Mouse (Mus musculus) c-Kit-negative CD71-positive TER-119-positive erythroid progenitor cells, embryonic 14.5 days (primary cell): ENCODE measurements around the gene Thap8.

Experiments
- DNase-seq: peaks from one replicate; pipeline ENCODE4 v3.0.0-alpha.2; 2013; ENCODE audit warnings: low read depth, low spot score

Gene Thap8

DNA sequence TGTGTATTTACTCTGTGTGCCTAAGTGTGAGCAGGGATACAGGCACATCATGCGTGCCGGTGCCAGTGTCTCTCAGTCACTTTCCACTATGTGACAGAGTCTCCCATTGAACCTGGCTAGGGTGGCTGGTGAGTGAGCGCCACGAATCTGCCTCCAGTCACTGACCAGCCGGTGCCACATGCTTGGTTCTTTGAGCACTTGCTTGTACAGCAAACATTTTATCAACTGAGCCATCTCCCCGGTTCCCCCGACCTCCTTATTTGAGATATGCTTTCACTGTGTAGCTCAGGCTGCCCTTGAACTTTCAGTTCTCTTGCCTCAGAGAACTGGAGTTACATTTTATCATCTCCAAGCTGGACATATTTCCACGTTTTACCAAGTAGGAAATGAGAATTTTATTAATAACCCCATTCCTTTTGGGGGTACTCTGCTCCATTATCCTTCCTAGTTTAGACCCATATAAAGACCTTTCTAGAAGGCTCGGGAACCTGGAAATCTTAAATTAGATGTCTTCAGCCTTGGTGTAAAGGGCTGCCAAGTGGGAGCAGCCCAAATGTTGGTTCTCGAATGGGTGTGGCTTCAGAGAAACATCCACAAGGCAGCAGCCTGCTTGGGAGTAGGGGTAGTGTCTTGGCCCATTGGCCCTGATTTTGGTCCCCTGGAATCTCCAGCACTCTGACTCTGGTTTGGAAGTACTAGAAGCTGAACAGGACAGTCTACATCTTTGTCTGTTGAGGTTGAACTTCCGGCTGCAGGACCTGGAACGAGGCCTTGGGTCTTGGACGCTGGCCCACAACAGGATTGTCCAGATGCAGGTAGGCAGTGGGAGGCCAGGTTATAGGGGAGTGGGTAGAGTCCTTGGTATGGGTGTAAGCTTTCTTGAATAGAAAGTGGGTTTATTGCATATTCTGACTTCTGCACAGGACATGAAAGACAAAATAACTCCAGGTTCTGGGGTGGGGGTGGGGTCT is 36.0 kb downstream of the Thap8 start:
- DNase-seq: no peak

DNA sequence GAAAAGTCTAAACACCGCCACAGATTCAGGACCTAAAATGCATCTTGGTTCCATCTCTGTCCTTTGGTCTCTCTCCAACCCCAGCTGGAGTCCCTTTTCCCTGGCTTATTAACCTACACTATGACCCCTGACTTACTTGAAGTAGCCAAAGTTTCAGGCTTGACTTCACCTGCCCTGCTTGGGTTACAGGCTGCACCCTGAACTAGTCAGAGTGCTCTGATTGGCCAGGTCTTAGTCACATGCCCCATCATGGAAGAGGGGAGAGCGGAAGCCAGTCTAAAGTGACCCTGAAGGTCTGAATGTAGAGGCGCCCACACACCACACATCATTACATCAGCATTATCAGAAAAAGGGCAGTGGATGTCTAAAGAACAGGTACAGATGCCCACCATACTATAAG is 38.2 kb downstream of the Thap8 start:
- no peak for DNase-seq

GRCm38 (mm10) chr7:30320946-30321345 is 41.1 kb downstream of the Thap8 start:
- no peak for DNase-seq

- peak; percentile 52 for DNase-seq
These were observed 41.8 kb downstream of the Thap8 start, which contains the start of gene E130208F15Rik for GRCm38 (mm10) chr7:30321539-30322284. Gene E130208F15Rik, plus strand, starts transcription at chr7:30321740.

DNA sequence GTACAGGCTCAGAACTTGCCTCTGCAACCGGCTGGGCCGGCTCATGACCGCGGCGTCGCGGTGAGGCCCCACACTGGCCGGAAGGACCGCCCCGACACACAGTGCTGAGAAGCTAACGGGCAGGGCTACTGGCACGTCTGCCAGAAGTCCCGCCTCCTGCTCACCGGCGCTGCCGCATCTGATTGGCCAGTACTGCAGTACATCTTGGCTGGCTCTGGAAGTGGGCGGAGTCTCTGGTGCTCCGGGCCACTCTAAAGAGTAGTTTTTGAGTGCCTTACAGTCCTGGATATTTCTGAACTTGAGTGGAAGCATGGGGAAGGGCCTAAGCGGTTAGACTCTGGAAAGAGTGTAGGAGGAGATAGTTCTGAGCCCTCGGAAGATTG is 42.4 kb downstream of the Thap8 start:
- peak; percentile 93 for DNase-seq

- DNase-seq: no peak
These were observed 43.0 kb downstream of the Thap8 start for GRCm38 (mm10) chr7:30322865-30323264.

GRCm38 (mm10) chr7:30323795-30324194 is 43.9 kb downstream of the Thap8 start, which contains the start of gene Sdhaf1:
Gene Sdhaf1, minus strand, starts transcription at chr7:30323895.
- DNase-seq: no peak

DNA sequence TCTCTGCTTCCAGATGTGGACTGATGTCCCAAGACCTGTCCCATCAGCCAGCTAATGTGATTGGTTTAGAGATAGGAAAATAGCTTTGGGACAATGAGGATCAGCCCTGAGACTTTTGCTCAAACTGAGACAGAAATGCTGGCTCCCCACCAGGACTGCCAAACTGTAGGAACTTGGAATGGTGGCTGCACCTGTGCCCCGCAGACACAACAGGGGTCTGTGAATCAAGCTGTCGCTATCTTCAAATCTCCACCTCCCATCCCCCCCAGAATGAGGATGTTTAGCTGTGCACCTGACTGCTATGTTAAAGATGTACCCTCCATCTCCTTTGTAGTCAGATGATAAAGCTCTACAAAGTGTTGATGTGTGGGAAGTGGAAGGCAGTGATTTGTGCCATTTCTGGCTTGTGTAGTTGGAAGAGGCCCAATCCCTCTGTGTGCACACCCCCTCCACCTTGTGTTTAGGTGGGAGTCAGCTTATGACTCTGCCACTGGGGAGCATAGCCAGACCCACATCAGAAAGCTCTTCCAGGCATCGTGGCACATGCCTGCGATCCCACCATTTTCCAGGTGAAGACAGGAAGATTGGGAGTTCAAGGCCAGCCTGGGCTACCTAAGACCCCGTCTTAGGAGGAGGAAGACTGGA is 44.5 kb downstream of the Thap8 start:
- no peak for DNase-seq

DNA sequence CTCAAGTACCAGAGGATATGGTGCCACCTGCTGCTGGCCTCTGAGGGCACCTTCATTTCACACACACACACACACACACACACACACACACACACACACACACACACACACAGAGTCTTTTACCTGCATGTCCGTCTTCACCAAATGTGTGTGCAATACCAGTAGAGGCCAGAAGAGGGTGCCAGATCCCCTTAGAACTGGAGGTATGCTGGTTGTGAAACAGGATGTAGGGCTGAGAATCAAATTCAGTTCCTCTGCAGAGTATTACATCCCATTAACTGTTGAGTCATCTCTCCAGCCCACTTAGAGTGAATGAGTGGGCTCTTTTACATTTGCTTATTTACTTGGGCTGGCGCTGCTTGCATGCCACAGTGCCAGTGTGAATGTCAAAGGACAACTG is 45.5 kb downstream of the Thap8 start:
- peak; percentile 54 for DNase-seq

DNA sequence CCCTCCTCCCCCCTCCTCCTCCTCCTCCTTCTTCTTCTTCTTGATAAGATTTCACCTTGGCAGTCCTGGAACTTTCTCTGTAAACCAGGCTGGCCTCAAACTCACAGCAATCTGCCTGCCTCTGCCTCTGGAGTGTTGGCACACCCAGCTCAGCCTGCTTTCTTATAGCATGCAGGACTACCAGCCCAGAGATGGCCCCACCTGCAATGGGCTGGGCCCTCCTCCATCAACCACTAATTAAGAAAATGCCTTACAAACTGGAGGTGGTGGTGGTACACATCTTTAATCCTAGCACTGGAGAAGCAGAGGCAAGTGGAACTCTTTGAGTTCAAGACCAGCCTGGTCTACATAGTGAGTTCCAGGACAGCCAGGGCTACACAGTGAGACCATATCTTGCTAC is 46.5 kb downstream of the Thap8 start:
- no peak for DNase-seq

DNA sequence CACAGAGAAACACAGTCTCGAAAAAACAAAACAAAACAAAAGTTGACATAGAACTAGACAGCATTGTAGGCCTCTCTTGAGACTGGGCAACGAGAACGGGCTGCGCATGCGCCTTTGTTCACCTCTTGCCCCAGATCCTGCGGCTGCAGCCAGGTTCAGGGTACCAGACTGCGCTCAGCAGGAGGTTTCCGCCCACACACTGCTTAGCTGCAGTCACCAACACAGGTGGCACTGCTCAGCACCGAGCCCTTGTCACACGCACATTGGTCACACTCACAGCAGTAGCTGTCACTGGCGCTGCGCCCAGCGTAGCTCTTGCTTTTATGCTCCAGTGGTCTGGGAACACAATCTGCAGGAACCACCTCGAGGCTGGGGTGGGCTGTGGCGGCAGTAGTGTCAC is 47.2 kb downstream of the Thap8 start:
- DNase-seq: no peak

DNA sequence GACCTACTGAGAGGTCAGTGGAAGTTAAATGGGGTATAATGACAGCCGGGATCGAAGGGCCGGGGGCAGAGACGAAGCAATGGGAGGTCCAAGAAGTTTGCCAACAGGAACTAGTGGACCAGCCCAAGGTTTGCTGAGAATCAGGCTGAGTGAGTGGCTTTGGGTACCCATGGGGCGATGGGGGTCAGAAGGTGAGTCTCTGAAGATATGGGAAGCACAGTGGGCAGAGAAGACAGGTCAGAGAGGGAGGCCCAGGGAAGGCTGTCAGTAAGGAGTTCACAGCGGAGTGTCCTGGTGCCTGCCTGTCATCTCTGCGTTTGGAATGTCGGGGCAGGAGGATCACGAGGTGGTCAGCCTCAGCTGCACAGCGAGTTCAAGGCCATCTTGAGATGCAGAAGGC is 48.5 kb downstream of the Thap8 start:
- DNase-seq: no peak

- DNase-seq: peak; percentile 20
These were observed 52.0 kb downstream of the Thap8 start for GRCm38 (mm10) chr7:30331887-30332286.

DNA sequence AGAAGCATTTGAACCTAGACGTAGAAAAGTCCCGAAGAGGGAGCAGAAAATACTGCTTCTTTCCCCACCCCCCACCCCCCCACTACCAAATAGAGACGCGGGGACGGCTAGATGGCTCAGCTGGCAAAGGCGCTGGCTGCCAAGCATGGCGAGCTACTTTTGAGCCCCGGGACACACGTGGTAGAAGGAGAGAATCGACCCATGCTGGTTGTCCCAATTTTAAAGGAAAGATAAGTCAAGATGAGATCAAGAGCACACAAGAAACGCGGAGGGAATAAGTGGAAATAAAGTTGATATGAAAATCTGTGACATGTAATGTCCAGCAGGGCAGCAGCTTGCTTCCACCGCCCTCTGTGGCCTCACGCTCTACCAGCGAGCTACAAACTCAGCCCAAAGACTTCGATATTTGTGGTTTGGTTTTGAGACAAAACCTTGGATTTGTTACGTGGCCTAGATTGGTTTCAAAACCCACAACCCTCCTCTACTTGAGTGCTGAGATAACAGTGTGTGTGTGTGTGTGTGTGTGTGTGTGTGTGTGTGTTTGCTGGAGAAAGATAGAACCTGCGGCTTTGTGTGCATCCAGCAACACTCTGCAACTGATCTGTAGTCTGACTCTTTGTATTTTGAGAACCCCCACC is 52.8 kb downstream of the Thap8 start:
- no peak for DNase-seq

- no peak for DNase-seq
These were observed 53.5 kb downstream of the Thap8 start for GRCm38 (mm10) chr7:30333436-30333835.

DNA sequence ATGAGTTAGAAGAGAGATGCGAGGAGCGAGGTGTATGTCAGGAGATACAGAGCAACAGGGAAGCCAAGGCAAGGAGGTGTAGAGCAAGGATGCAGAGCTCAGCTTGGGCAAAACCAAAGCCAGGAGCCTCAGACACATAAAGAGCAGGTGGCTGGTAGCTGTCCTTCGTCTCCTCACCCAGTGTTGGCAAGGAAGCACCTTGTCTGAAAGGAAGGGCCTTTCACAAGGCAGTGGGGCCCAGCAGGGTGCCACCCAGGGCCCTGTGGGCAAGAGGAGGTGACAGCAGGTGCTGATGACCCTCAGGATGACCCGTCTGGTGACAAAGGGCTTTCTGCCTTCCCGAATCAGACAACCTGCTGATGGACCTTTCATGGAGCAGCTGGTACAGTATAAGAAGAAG is 54.7 kb downstream of the Thap8 start:
- no peak for DNase-seq

- DNase-seq: no peak
These were observed 55.8 kb downstream of the Thap8 start for GRCm38 (mm10) chr7:30335688-30336087.

DNA sequence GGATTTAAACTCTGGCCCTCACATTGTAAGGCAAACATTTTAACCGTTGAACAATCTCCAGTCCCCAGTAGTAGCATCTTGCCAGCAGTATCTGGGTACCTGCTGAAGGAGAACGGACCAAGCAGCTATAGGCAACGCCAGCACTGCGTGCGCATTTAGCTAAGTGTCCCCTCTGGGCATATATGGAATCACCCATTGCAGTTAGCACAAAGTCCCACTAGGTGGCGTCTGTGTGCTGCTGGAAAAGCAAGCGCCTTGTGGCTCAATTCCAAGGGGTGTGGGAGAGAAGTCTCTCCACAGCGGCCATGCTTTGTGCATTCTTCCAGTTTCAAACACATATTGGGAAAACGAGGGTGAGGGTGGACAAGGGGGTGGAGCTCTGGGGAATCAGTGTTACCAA is 56.5 kb downstream of the Thap8 start:
- peak; percentile 38 for DNase-seq

DNA sequence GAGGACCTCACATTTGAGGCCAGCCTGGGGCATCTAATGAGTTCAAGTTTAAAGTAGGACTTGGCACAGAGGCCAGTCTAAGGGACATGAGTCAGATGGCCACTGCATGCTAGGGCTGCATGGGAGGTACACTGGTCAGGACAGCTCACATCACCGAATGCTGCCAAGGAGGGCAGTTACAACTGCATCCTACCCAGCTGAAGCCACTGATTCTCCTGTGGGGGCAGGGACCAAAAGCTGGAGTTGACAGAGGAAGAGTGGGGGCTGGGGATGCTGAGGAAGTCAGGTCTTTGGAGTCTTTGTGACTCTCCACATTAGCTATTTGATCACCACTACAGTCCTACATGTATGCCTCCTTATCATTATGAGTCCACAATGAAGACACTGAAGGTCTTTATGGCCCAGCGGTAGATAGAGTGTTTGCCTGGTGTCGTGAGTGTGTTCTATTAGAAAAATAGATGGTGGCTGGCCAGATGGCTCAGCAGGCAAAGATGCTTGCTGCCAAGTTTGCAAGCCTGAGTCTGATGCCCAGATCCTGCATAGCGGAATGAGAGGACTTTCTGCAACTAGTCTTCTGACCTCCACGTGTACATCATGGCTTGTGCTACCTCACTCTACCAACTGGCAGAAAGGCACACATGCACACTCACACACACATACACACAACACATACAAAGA is 59.7 kb downstream of the Thap8 start:
- no peak for DNase-seq
